Mouse (Mus musculus) limb, embryonic 15.5 days (tissue): ENCODE results near the gene Rps27a. TPM values are rescaled to one million over a fixed set of nuclear protein-coding genes. Genes with fewer than 3 reads are reported as not detected.

Experiments
- ATAC-seq: fragments of 200-750 bp; cut with Nextera tagmentation; 2 replicates; pipeline ENCODE4 v1.8.0; 2017; ENCODE audit warnings: low read depth, moderate TSS enrichment; ENCODE audit not compliant: insufficient number of reproducible peaks, low FRiP score, low TSS enrichment
- H3K27ac ChIP-seq: fragments of 300-500 bp; sonication (generic); 2 replicates; pipeline ENCODE4 v1.5.1; 2015; ENCODE audit warnings: moderate library complexity, mild to moderate bottlenecking, inconsistent platforms
- H3K27me3 ChIP-seq: fragments of 300-500 bp; sonication (generic); 2 replicates; pipeline ENCODE4 v1.6.1; 2015; ENCODE audit warnings: inconsistent platforms
- H3K36me3 ChIP-seq: fragments of 300-500 bp; sonication (generic); 2 replicates; pipeline ENCODE4 v1.6.1; 2015; ENCODE audit warnings: inconsistent platforms
- H3K4me1 ChIP-seq: fragments of 300-500 bp; sonication (generic); 2 replicates; pipeline ENCODE4 v1.6.1; 2015; ENCODE audit warnings: inconsistent platforms
- H3K4me2 ChIP-seq: fragments of 300-500 bp; sonication (generic); 2 replicates; pipeline ENCODE4 v1.6.1; 2015; ENCODE audit warnings: mild to moderate bottlenecking, inconsistent platforms
- H3K4me3 ChIP-seq: fragments of 300-500 bp; sonication (generic); 2 replicates; pipeline ENCODE4 v1.5.1; 2015; ENCODE audit warnings: mild to moderate bottlenecking, inconsistent platforms
- H3K9ac ChIP-seq: fragments of 300-500 bp; sonication (generic); 2 replicates; pipeline ENCODE4 v1.6.1; 2015; ENCODE audit warnings: inconsistent platforms
- H3K9me3 ChIP-seq: fragments of 300-500 bp; sonication (generic); 2 replicates; pipeline ENCODE4 v1.6.1; 2016; ENCODE audit warnings: inconsistent platforms
- WGBS: fragments of 180-500 bp; shearing (Covaris S2); methylation state at CpG from one replicate; pipeline ENCODE4 v1.1.7; 2015; 5-methylcytosine and 5-hydroxymethylcytosine counted together
- polyA plus RNA-seq: library from polyadenylated mRNA; unstranded; fragments of >200 nt; fragmentation: Nextera tagmentation; extraction: Ambion mirVana; gene quantifications from 2 replicates; pipeline ENCODE4 v1.2.1, GENCODE M21; 2015

Gene Rps27a
- polyA plus RNA-seq, 1 experiment from 2014 or later: 1,161 TPM

DNA sequence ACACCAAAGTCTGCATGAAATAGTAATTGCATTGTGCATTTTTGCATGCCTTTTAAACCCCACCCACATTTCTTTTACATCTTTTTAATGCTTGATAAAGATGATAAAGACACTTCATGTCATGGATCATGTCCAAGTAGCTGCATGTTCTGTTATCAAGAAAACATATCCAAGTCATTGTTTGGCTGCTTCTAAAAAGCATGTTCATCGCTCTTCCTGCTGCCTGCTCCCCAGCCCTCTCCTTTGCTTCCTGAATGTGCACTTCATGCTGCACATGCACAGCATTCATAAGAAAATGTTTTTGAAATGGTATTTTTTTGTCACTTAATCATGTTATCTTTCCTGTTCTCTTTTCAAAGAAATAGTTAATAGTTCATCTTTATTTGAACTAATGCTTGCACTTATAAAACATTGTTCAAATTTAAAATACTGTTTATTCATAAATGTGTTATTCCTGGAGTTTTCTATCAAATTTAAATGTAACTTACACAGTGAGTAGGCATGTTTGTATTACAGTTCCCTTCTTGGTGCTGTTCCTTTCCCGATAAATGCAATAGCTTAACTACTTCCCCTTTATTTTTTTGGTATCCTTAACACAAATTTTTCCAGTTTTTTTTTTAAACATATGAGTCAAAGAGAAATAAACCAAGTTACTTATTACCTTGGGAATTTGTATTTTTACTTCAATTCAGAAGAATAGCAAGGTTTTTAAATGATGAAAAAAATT, 42.8 kb downstream of the Rps27a start:
- Histone ChIP-seq H3K27me3 (no peaks in the 10 kb centered on the region), H3K4me2 (no peak overlapping the region), H3K9me3 (no peaks in the 10 kb centered on the region), H3K36me3 (peaks cover 29% of the 10 kb centered on the region), H3K27ac (no peak overlapping the region), H3K9ac (no peak overlapping the region), H3K4me3 (no peak overlapping the region), H3K4me1 (no peaks in the 10 kb centered on the region)
- 94% methylated on average over 2 of the region's 2 CpGs for whole genome bisulfite sequencing
- no peak for ATAC-seq

DNA sequence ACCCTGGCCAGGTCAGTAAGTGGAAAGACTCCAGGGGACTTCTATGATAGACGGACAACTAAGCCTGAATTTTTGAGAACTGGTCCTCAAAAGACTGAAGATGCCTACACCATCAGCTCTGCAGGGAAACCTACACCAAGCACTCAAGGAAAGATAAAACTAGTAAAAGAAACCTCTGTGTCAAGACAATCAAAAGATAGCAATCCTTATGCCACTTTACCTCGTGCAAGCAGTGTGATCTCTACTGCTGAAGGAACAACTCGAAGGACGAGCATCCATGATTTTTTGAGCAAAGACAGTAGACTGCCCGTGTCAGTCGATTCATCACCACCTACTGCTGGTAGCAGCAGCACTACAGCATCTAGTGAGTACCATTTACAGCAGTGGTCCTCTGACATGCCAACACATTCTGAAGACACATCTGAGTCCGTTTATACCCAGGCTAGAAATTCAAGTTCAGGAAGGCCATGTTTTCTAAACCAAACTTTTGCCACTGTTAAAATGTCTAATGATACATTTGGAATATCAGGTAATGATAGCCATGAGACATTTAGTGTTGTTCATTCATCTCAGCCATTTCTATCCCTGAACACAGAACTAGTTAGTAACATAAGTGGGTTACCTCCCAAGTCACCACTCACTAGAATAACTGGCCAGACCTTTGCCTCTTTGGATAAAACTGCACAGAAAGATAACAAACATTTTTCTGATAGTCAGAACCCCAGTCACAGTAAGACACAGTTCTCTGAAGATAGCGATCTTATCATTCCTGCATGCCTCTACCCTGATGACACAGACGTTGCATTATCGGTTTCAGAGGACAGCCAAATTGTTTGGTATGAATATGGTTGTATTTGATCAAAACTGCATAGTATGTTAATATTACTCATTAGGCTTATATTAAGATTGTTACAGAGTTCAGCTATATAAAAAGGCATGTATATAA, 43.7 kb downstream of the Rps27a start:
- Histone ChIP-seq H3K36me3 (peaks cover 33% of the 10 kb centered on the region), H3K4me2 (no peak overlapping the region)

DNA sequence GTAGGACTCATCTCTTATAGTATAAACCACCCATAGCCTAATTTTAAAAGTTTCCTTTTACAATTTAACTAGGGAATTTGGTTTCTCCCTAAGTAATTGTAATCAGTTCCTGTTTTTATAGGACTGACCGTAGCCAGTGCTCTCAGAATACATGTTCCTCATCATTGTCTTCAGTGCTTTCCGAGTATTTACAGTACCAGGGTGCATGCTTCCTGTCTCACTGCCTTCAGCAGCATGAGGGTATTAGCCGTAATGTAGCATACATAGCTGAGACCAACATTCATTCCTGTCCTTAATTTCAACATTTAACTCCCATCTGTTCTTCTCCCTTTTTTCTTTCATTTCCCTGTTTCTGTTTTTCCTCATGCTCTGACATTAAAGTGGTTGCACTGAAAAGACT, 50.9 kb downstream of the Rps27a start:
- WGBS: 80% methylated on average over 3 of the region's 3 CpGs
- no peaks in the 10 kb centered on the region for H3K27me3 ChIP-seq

More for the DNA sequence above, 43.7 kb downstream of the Rps27a start:
- WGBS: 89% methylated on average over 10 of the region's 10 CpGs
- Histone ChIP-seq H3K4me3 (no peak overlapping the region), H3K9ac (no peak overlapping the region), H3K4me1 (no peaks in the 10 kb centered on the region), H3K9me3 (no peaks in the 10 kb centered on the region), H3K27me3 (no peaks in the 10 kb centered on the region), H3K27ac (no peak overlapping the region)
- no peak for ATAC-seq

More for the DNA sequence above, 50.9 kb downstream of the Rps27a start:
- no peak overlapping the region for H3K4me2 ChIP-seq
- H3K4me1 ChIP-seq: no peaks in the 10 kb centered on the region
- H3K9ac ChIP-seq: no peak overlapping the region
- ATAC-seq: no peak
- H3K4me3 ChIP-seq: no peak overlapping the region
- peaks cover 22% of the 10 kb centered on the region for H3K36me3 ChIP-seq
- no peaks in the 10 kb centered on the region for H3K9me3 ChIP-seq
- no peak overlapping the region for H3K27ac ChIP-seq

Other genes starting within 250 kb of the Rps27a start
- gene Ccdc88a, start 174.5 kb downstream of the Rps27a start, polyA plus RNA-seq: 34.5 and 42.9 TPM in 2 replicates
- 30.3 and 31.8 TPM in 2 replicates for gene Prorsd1, start 33.1 kb downstream of the Rps27a start, polyA plus RNA-seq
- 36.2 and 37.9 TPM in 2 replicates for gene Mtif2, start 21.7 kb downstream of the Rps27a start, polyA plus RNA-seq
- gene Clhc1, start 159 bp downstream of the Rps27a start, polyA plus RNA-seq: 0.17 and 0.41 TPM in 2 replicates
- 72.1 and 94.2 TPM in 2 replicates for gene Rtn4, start 144.8 kb upstream of the Rps27a start, polyA plus RNA-seq